Mouse (Mus musculus) liver, adult 2 months (tissue): ENCODE data around the gene Kif14. TPM values are rescaled to one million over a fixed set of nuclear protein-coding genes. Genes with fewer than 3 reads are reported as not detected.

ENCODE experiments used
- DNase-seq: peaks from one replicate; pipeline ENCODE4 v3.0.0-alpha.2; 2011; ENCODE audit warnings: low read depth, low spot score; ENCODE audit errors: extremely low read depth
- H3K27ac ChIP-seq: fragments of 200-500 bp; replicated peaks from 2 replicates; pipeline ENCODE4 v1.5.1; 2012; ENCODE audit warnings: low read depth, mild to moderate bottlenecking, control low read depth, inconsistent platforms, low read length; ENCODE audit not compliant: insufficient read depth
- H3K27me3 ChIP-seq: fragments of 200-500 bp; 2 replicates; pipeline ENCODE4 v1.6.1; 2012; ENCODE audit warnings: mild to moderate bottlenecking, moderate library complexity, low read length, inconsistent platforms; ENCODE audit not compliant: control insufficient read depth, insufficient read depth
- H3K36me3 ChIP-seq: fragments of 200-500 bp; 2 replicates; pipeline ENCODE4 v1.6.1; 2012; ENCODE audit warnings: low read length, inconsistent platforms; ENCODE audit not compliant: control insufficient read depth, insufficient read depth
- H3K4me1 ChIP-seq: fragments of 200-500 bp; 2 replicates; pipeline ENCODE4 v1.6.1; 2011; ENCODE audit warnings: low read length; ENCODE audit not compliant: control insufficient read depth, insufficient read depth
- H3K4me3 ChIP-seq: fragments of 200-500 bp; 2 replicates; pipeline ENCODE4 v1.5.1; 2011; ENCODE audit warnings: low read depth, mild to moderate bottlenecking, control low read depth, low read length, moderate library complexity; ENCODE audit not compliant: insufficient read depth
- H3K79me2 ChIP-seq: fragments of 200-500 bp; 2 replicates; pipeline ENCODE4 v1.6.1; 2012; ENCODE audit warnings: inconsistent platforms, mild to moderate bottlenecking, low read length, moderate library complexity; ENCODE audit not compliant: control insufficient read depth, insufficient read depth
- H3K9ac ChIP-seq: fragments of 200-500 bp; 2 replicates; pipeline ENCODE4 v1.6.1; 2012; ENCODE audit warnings: low read depth, mild to moderate bottlenecking, control low read depth, inconsistent platforms, low read length
- CTCF ChIP-seq: fragments of 200-500 bp; IDR thresholded peaks from 2 replicates; pipeline ENCODE4 v1.5.1; 2011; ENCODE audit warnings: low read depth, low read length, control low read depth
- POLR2A ChIP-seq: fragments of 200-500 bp; IDR thresholded peaks from 2 replicates; pipeline ENCODE4 v1.6.1; 2011; ENCODE audit warnings: low read length, control low read depth; ENCODE audit not compliant: insufficient read depth; ENCODE audit errors: extremely low read depth
- WGBS: fragments of 180-500 bp; shearing (Covaris S2); methylation state at CpG from one replicate; pipeline ENCODE4 v1.1.7; 2018; 5-methylcytosine and 5-hydroxymethylcytosine counted together
- polyA plus RNA-seq: library from polyadenylated mRNA; depleted of rRNA; stranded (reverse); fragments of >200 nt; gene quantifications from 2 replicates; pipeline ENCODE4 v1.2.3, GENCODE M21; 2012
- total RNA-seq: library from RNA; depleted of rRNA; stranded (reverse); fragments of >200 nt; gene quantifications from 2 replicates; pipeline ENCODE4 v1.2.3, GENCODE M21; 2014

The Kif14 gene
- total and polyA plus RNA-seq, 2 experiments = 0.02 to 0.09 TPM

GRCm38 (mm10) chr1:136561823-136562222 lies 95.7 kb downstream of the Kif14 start:
- DNase-seq = no peak

GRCm38 (mm10) chr1:136563149-136563548 lies 97.0 kb downstream of the Kif14 start:
- Histone ChIP-seq H3K4me3 (no peak overlapping the region), H3K27me3 (no peaks in the 10 kb centered on the region), H3K36me3 (no peaks in the 10 kb centered on the region), H3K4me1 (no peaks in the 10 kb centered on the region), H3K9ac (no peak overlapping the region), H3K79me2 (no peaks in the 10 kb centered on the region), H3K27ac (no peak overlapping the region)
- no peak for TF ChIP-seq POLR2A
- TF ChIP-seq CTCF = no peak
- DNase-seq = no peak
- WGBS = 87% methylated on average over 11 of the region's 11 CpGs

More at GRCm38 (mm10) chr1:136561823-136562222, 95.7 kb downstream of the Kif14 start:
- no peak overlapping the region for H3K27ac ChIP-seq
- H3K79me2 ChIP-seq = no peaks in the 10 kb centered on the region
- H3K4me1 ChIP-seq = no peaks in the 10 kb centered on the region
- no peaks in the 10 kb centered on the region for H3K36me3 ChIP-seq
- H3K27me3 ChIP-seq = no peaks in the 10 kb centered on the region
- 79% methylated on average over 10 of the region's 10 CpGs for WGBS
- no peak overlapping the region for H3K9ac ChIP-seq
- no peak overlapping the region for H3K4me3 ChIP-seq
- TF ChIP-seq POLR2A (no peak), CTCF (no peak)

GRCm38 (mm10) chr1:136564963-136565362 lies 98.8 kb downstream of the Kif14 start:
- TF ChIP-seq POLR2A = no peak
- no peak for TF ChIP-seq CTCF
- no peak overlapping the region for H3K9ac ChIP-seq
- no peaks in the 10 kb centered on the region for H3K79me2 ChIP-seq
- no peak overlapping the region for H3K27ac ChIP-seq
- no peaks in the 10 kb centered on the region for H3K36me3 ChIP-seq
- H3K4me1 ChIP-seq = no peaks in the 10 kb centered on the region
- DNase-seq = no peak
- no peaks in the 10 kb centered on the region for H3K27me3 ChIP-seq
- 71% methylated on average over 4 of the region's 4 CpGs for WGBS
- H3K4me3 ChIP-seq = no peak overlapping the region

- no peak overlapping the region for H3K27ac ChIP-seq
- no peak overlapping the region for H3K9ac ChIP-seq
- DNase-seq = no peak
- no peak overlapping the region for H3K4me3 ChIP-seq
- no peaks in the 10 kb centered on the region for H3K36me3 ChIP-seq
- WGBS = 93% methylated on average over 5 of the region's 5 CpGs
- no peaks in the 10 kb centered on the region for H3K79me2 ChIP-seq
- TF ChIP-seq POLR2A (no peak), CTCF (no peak)
- H3K4me1 ChIP-seq = no peaks in the 10 kb centered on the region
- no peaks in the 10 kb centered on the region for H3K27me3 ChIP-seq
Observed at GRCm38 (mm10) chr1:136566386-136566785, 100.2 kb downstream of the Kif14 start.

- Histone ChIP-seq H3K4me3 (no peak overlapping the region), H3K27me3 (no peaks in the 10 kb centered on the region), H3K36me3 (no peaks in the 10 kb centered on the region), H3K4me1 (no peaks in the 10 kb centered on the region), H3K9ac (no peak overlapping the region), H3K27ac (no peak overlapping the region), H3K79me2 (no peaks in the 10 kb centered on the region)
- DNase-seq = no peak
- WGBS = 87% methylated on average over 4 of the region's 4 CpGs
- no peak for TF ChIP-seq CTCF
- TF ChIP-seq POLR2A = no peak
Observed at GRCm38 (mm10) chr1:136567641-136568040, 101.5 kb downstream of the Kif14 start.

GRCm38 (mm10) chr1:136568738-136569194 lies 102.6 kb downstream of the Kif14 start:
- no peaks in the 10 kb centered on the region for H3K27me3 ChIP-seq
- no peak for TF ChIP-seq CTCF
- TF ChIP-seq POLR2A = no peak
- no peak overlapping the region for H3K27ac ChIP-seq
- no peak for DNase-seq
- no peaks in the 10 kb centered on the region for H3K36me3 ChIP-seq
- H3K79me2 ChIP-seq = no peaks in the 10 kb centered on the region
- no peaks in the 10 kb centered on the region for H3K4me1 ChIP-seq
- 96% methylated on average over 11 of the region's 11 CpGs for WGBS
- no peak overlapping the region for H3K4me3 ChIP-seq
- no peak overlapping the region for H3K9ac ChIP-seq
